Mouse (Mus musculus): ENCODE data around the gene Lrp5. TPM values are rescaled to one million over a fixed set of nuclear protein-coding genes. Genes with fewer than 3 reads are reported as not detected.

Lrp5 gene
- total RNA-seq (2022) = 10 to 100 TPM in 1 of 4 experiments, 1 to 10 TPM in 3; 7.9 to 10.6 (median 8.4) TPM

GRCm38 (mm10) chr19:3686215-3686894 is at the start of gene Lrp5:
TSS of gene Lrp5 (minus strand) at chr19:3686564.
- DNase-seq (ENCODE audit: low spot score in 2 of 2) = no peak

- DNase-seq (ENCODE audit: low spot score in 2 of 2) = no peak
These were observed 49.6 kb upstream of the Lrp5 start for GRCm38 (mm10) chr19:3736001-3736400.

GRCm38 (mm10) chr19:3730781-3731646 is 44.6 kb upstream of the Lrp5 start:
- DNase-seq (ENCODE audit: low spot score in 2 of 2) = no peak

- DNase-seq (ENCODE audit: low spot score in 2 of 2) = no peak
These were observed 42.5 kb upstream of the Lrp5 start for GRCm38 (mm10) chr19:3728901-3729300.

- no peak for DNase-seq (ENCODE audit: low spot score in 2 of 2)
These were observed 38.4 kb upstream of the Lrp5 start for GRCm38 (mm10) chr19:3724779-3725178.

- no peak for DNase-seq (ENCODE audit: low spot score in 2 of 2)
These were observed 37.5 kb upstream of the Lrp5 start for GRCm38 (mm10) chr19:3723904-3724303.

GRCm38 (mm10) chr19:3723170-3723569 is 36.8 kb upstream of the Lrp5 start:
- no peak for DNase-seq (ENCODE audit: low spot score in 2 of 2)

- peak; percentile 45 to 51 for DNase-seq (ENCODE audit: low spot score in 2 of 2)
These were observed 33.1 kb upstream of the Lrp5 start for GRCm38 (mm10) chr19:3719362-3719891.

GRCm38 (mm10) chr19:3718481-3719361 is 32.4 kb upstream of the Lrp5 start:
- DNase-seq (ENCODE audit: low spot score in 2 of 2) = peak; percentile 41 to 58

GRCm38 (mm10) chr19:3714381-3714780 is 28.0 kb upstream of the Lrp5 start:
- no peak for DNase-seq (ENCODE audit: low spot score in 2 of 2)

- DNase-seq (ENCODE audit: low spot score in 2 of 2) = no peak
These were observed 24.1 kb upstream of the Lrp5 start for GRCm38 (mm10) chr19:3710436-3710835.

- DNase-seq (ENCODE audit: low spot score in 2 of 2) = no peak
These were observed 22.8 kb upstream of the Lrp5 start for GRCm38 (mm10) chr19:3709013-3709787.

- peak; percentile 98 for DNase-seq (ENCODE audit: low spot score in 2 of 2)
These were observed 22.0 kb upstream of the Lrp5 start, which contains the start of gene 1810055G02Rik for GRCm38 (mm10) chr19:3708078-3709012. TSS of gene 1810055G02Rik (plus strand) at chr19:3708293.

- DNase-seq (ENCODE audit: low spot score in 2 of 2) = no peak
These were observed 21.2 kb upstream of the Lrp5 start for GRCm38 (mm10) chr19:3707553-3707952.

- DNase-seq (ENCODE audit: low spot score in 2 of 2) = no peak
These were observed 19.9 kb upstream of the Lrp5 start for GRCm38 (mm10) chr19:3706258-3706657.

- no peak for DNase-seq (ENCODE audit: low spot score in 2 of 2)
These were observed 16.1 kb upstream of the Lrp5 start for GRCm38 (mm10) chr19:3702460-3702859.

GRCm38 (mm10) chr19:3699508-3700438 is 13.4 kb upstream of the Lrp5 start:
- peak; percentile 55 to 64 for DNase-seq (ENCODE audit: low spot score in 2 of 2)

- DNase-seq (ENCODE audit: low spot score in 2 of 2) = no peak
These were observed 11.7 kb upstream of the Lrp5 start for GRCm38 (mm10) chr19:3698035-3698434.

Measured in left cerebral cortex, adult 8-10 months (tissue).